Mouse (Mus musculus) kidney, adult 2 months (tissue): Measurements from ENCODE around the gene Zfp820. TPM values are rescaled to one million over a fixed set of nuclear protein-coding genes. Genes with fewer than 3 reads are reported as not detected.
A peak's percentile ranks its signal among the peaks of the same experiment; 100 is the strongest.
"Not testable (repeated sequence)": the region's sequence is repeated elsewhere in the genome, so short reads cannot be mapped to it uniquely, and the experiment has no call there.

Experiments
- DNase-seq: peaks from one replicate; pipeline ENCODE4 v3.0.0; 2021
- H3K27ac ChIP-seq: fragments of 200-500 bp; 2 replicates; pipeline ENCODE4 v1.5.1; 2012; ENCODE audit warnings: low read depth, low read length, control low read depth, inconsistent platforms; ENCODE audit not compliant: insufficient read depth
- H3K27me3 ChIP-seq: fragments of 200-500 bp; replicated peaks from 2 replicates; pipeline ENCODE4 v1.6.1; 2012; ENCODE audit warnings: mild to moderate bottlenecking, moderate library complexity, low read length, inconsistent platforms; ENCODE audit not compliant: control insufficient read depth, insufficient read depth
- H3K36me3 ChIP-seq: fragments of 200-500 bp; 2 replicates; pipeline ENCODE4 v1.6.1; 2012; ENCODE audit warnings: mild to moderate bottlenecking, moderate library complexity, low read length, inconsistent platforms; ENCODE audit not compliant: control insufficient read depth, insufficient read depth
- H3K4me1 ChIP-seq: fragments of 200-500 bp; 2 replicates; pipeline ENCODE4 v1.6.1; 2011; ENCODE audit warnings: low read length; ENCODE audit not compliant: control insufficient read depth, insufficient read depth
- H3K4me3 ChIP-seq: fragments of 200-500 bp; 2 replicates; pipeline ENCODE4 v1.5.1; 2011; ENCODE audit warnings: mild to moderate bottlenecking, low read depth, low read length, control low read depth; ENCODE audit not compliant: insufficient read depth
- CTCF ChIP-seq: fragments of 200-500 bp; conservative IDR thresholded peaks from 2 replicates; pipeline ENCODE4 v1.5.1; 2011; ENCODE audit warnings: low read depth, mild to moderate bottlenecking, control low read depth, low read length, moderate library complexity, mixed read lengths; ENCODE audit not compliant: insufficient read depth, insufficient read length
- POLR2A ChIP-seq: fragments of 200-500 bp; IDR thresholded peaks from one replicate; pipeline ENCODE4 v1.6.1; 2011; ENCODE audit warnings: low read depth, low read length, control low read depth
- WGBS: fragments of 180-500 bp; shearing (Covaris S2); methylation state at CpG from one replicate; pipeline ENCODE4 v1.1.7; 2018; 5-methylcytosine and 5-hydroxymethylcytosine counted together
- polyA plus RNA-seq: library from polyadenylated mRNA; depleted of rRNA; stranded (reverse); fragments of >200 nt; gene quantifications from 2 replicates; pipeline ENCODE4 v1.2.3, GENCODE M21; 2012; rRNA removed

Gene Zfp820
- 0.14 TPM in 1 of 2 replicates, not detected in the other for polyA plus RNA-seq

- no peak within 1 kb of the TSS for H3K27ac ChIP-seq
- 3% methylated on average over 22 of the region's 22 CpGs for WGBS
- DNase-seq: peak; percentile 84
Measured at GRCm38 (mm10) chr17:21845545-21846321, at the start of gene Zfp820. TSS of gene Zfp820 (minus strand) at chr17:21845772.

GRCm38 (mm10) chr17:21871256-21871655 is 25.7 kb upstream of the Zfp820 start:
- Histone ChIP-seq H3K4me3 (no peak overlapping the region), H3K27ac (no peak overlapping the region), H3K4me1 (no peaks in the 10 kb centered on the region), H3K36me3 (no peaks in the 10 kb centered on the region), H3K27me3 (no peaks in the 10 kb centered on the region)
- 72% methylated on average over 1 of the region's 1 CpGs for WGBS
- no peak for DNase-seq
- TF ChIP-seq CTCF (no peak), POLR2A (no peak)

More at GRCm38 (mm10) chr17:21845545-21846321, at the start of gene Zfp820:
- Histone ChIP-seq H3K4me1 (no peaks in the 10 kb centered on the region), H3K4me3 (peak within 1 kb of the TSS; percentile 65), H3K27me3 (no peaks in the 10 kb centered on the region), H3K36me3 (no peaks in the 10 kb centered on the region)
- TF ChIP-seq CTCF (no peak), POLR2A (no peak)

- not testable (repeated sequence) for H3K27ac ChIP-seq, H3K4me3 ChIP-seq, H3K4me1 ChIP-seq, H3K27me3 ChIP-seq, H3K36me3 ChIP-seq
- DNase-seq: peak; percentile 3
- WGBS: 94% methylated on average over 8 of the region's 8 CpGs
Measured at GRCm38 (mm10) chr17:21846322-21846582, 680 bp upstream of the Zfp820 start.

- TF ChIP-seq POLR2A (no peak), CTCF (no peak)
- Histone ChIP-seq H3K4me1 (no peaks in the 10 kb centered on the region), H3K27me3 (no peaks in the 10 kb centered on the region), H3K36me3 (no peaks in the 10 kb centered on the region), H3K4me3 (no peak overlapping the region), H3K27ac (no peak overlapping the region)
- no peak for DNase-seq
- 59% methylated on average over 2 of the region's 2 CpGs for WGBS
Measured at GRCm38 (mm10) chr17:21838510-21838909, 7.1 kb downstream of the Zfp820 start.

- WGBS: 48% methylated on average over 19 of the region's 19 CpGs
- H3K27ac ChIP-seq, DNase-seq, H3K36me3 ChIP-seq, H3K4me1 ChIP-seq, H3K4me3 ChIP-seq, H3K27me3 ChIP-seq: not testable (repeated sequence)
Measured at GRCm38 (mm10) chr17:21801373-21801772, 44.2 kb downstream of the Zfp820 start.

- no peak for TF ChIP-seq POLR2A
- no peak for TF ChIP-seq CTCF
- WGBS: 85% methylated on average over 4 of the region's 4 CpGs
- Histone ChIP-seq H3K4me1 (no peaks in the 10 kb centered on the region), H3K27ac (no peak overlapping the region), H3K36me3 (no peaks in the 10 kb centered on the region), H3K27me3 (no peaks in the 10 kb centered on the region), H3K4me3 (no peak overlapping the region)
- no peak for DNase-seq
Measured at GRCm38 (mm10) chr17:21792256-21792655, 53.3 kb downstream of the Zfp820 start.

- Histone ChIP-seq H3K4me1 (no peaks in the 10 kb centered on the region), H3K27ac (no peak overlapping the region), H3K4me3 (no peak overlapping the region), H3K36me3 (no peaks in the 10 kb centered on the region), H3K27me3 (no peaks in the 10 kb centered on the region)
- no peak for DNase-seq
- TF ChIP-seq CTCF (no peak), POLR2A (no peak)
- WGBS: 91% methylated on average over 2 of the region's 2 CpGs
Measured at GRCm38 (mm10) chr17:21770336-21770735, 75.2 kb downstream of the Zfp820 start.

Other genes with a start within 250 kb of the Zfp820 start
- gene Zfp983, start 195.1 kb downstream of the Zfp820 start, polyA plus RNA-seq: 0.34 and 0.61 TPM in 2 replicates
- not detected in 2 replicates for gene Gm10226, start 153.9 kb downstream of the Zfp820 start, polyA plus RNA-seq
- 0.69 and 1.0 TPM in 2 replicates for gene Zfp760, start 138.0 kb downstream of the Zfp820 start, polyA plus RNA-seq
- 1.9 TPM in 2 replicates for gene Zfp229, start 115.0 kb downstream of the Zfp820 start, polyA plus RNA-seq
- 0.33 and 0.83 TPM in 2 replicates for gene Zfp995, start 64.2 kb upstream of the Zfp820 start, polyA plus RNA-seq
- 1.4 and 1.7 TPM in 2 replicates for gene Zfp942, start 116.7 kb upstream of the Zfp820 start, polyA plus RNA-seq
- gene Zfp943, start 116.8 kb upstream of the Zfp820 start, polyA plus RNA-seq: 3.0 and 3.4 TPM in 2 replicates